Mouse (Mus musculus) right cerebral cortex, adult 2 months (tissue): Measurements from ENCODE around the gene Cxcl16.
"Not testable (repeated sequence)": the region's sequence is repeated elsewhere in the genome, so short reads cannot be mapped to it uniquely, and the experiment has no call there.

ENCODE experiments used
- DNase-seq, 2 experiments: peaks; one replicate each; pipeline ENCODE4 v3.0.0; 2021 to 2022; ENCODE audit warnings: low spot score in 2 of 2

Gene Cxcl16

GRCm38 (mm10) chr11:70459601-70460101, at the start of gene Cxcl16:
Gene Cxcl16, minus strand, starts transcription at chr11:70459984.
- no peak for DNase-seq

DNA sequence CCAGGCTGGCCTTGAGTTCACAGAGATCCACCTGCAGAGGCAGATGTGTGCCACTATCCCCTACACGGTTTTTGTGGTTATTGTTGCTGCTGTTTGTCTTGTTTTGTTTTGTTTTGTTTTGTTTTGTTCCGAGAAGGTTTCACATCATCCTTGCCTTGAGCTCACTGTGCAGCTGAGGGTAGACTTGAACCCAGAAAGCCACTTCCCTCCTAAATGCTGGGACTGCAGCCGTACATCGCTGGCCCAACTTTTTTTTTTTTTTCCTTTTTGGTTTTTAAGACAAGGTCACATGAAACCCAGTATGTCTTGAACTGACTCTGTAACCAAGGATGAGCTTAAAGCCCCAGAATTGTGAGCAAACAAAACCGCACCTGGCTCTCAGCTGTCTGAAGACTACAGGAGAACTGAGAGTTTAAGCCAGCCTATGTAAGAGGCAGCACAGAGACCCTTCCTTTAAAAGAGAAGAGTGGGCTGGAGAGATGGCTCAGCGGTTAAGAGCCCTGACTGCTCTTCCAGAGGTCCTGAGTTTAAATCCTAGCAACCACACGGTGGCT, 47.3 kb upstream of the Cxcl16 start:
- DNase-seq, result no peak

DNA sequence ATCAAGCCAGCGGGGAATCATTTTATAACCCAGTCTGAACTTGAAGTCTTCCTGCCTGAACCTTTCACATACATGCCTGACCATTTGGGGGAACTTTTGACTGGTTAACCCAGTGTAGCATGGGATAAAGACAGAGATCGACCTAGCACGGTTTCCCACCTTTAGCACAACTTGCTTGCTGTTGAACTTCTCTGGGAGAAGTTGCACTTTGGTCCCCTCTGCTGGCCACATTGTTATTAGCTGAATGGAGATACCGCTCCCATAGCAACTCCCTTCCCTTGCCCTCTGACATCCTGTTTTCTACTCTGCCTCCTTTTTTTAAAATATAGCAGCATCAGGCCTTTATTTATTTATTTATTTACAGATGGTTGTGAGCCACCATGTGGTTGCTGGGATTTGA, 46.6 kb upstream of the Cxcl16 start:
- peak; percentile 66 for DNase-seq

- no peak for DNase-seq
Observed at GRCm38 (mm10) chr11:70504970-70505369, 45.2 kb upstream of the Cxcl16 start, which contains the start of gene Tm4sf5. Gene Tm4sf5, plus strand, starts transcription at chr11:70505244.

GRCm38 (mm10) chr11:70502018-70502417, 42.2 kb upstream of the Cxcl16 start:
- DNase-seq, result no peak

DNA sequence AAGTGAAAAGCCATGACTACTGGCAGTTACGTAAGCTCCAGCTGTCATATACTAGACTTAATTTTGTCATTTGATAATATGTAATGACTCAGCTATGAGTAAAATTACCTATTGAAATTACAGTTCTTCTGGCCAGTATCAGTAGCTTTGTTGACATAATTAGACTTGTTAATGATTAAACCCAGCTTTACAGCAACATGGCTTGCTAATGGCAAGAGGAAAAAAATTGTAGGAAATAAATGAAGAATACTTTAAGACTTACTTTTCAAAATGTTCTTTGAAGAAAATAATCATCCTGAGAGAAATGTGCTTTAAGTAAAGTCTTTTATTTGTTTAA, 40.7 kb upstream of the Cxcl16 start:
- DNase-seq, result no peak

GRCm38 (mm10) chr11:70499566-70500475, 40.0 kb upstream of the Cxcl16 start:
- DNase-seq, result no peak

DNA sequence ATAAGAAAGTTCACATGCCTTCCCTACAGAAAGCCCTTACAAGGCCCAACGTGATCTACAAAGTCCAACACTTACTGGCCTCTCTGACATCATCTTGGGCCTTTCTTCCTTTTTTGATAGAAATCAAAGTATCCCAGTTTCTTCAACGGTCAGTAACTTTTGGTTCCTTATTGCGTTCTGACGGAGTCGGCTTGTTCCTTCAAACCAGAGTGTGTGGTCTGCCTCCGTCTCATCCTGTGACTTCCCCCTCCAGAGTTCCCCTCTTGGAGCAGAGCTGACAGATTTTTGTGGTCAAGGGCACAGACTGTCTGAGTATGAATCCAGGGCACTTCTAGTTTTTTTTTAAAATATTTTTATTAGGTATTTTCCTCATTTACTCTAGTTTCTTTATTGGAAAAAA, 29.9 kb upstream of the Cxcl16 start:
- DNase-seq, result no peak

DNA sequence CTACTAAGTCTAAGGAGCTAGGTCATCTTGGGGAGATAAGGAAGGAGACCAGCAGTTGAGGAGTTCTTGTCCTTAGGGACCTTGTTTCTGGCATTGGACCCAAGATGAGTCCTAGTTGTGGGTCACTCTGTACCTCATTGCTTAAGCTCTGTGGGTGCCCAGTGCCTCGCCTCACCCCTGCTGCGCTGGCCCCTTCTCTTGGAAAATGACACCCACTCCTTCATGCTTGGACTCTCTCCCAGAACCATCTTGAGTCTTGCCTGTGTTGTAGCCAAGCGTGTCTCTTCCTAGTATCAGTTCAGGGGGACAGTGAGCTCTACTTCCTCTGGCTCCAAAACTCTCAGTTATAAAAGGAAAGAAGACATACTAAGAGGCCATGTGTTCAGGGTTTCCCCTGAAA, 29.4 kb upstream of the Cxcl16 start:
- DNase-seq, result no peak

- DNase-seq, result no peak
Observed at GRCm38 (mm10) chr11:70487816-70488215, 28.0 kb upstream of the Cxcl16 start.

DNA sequence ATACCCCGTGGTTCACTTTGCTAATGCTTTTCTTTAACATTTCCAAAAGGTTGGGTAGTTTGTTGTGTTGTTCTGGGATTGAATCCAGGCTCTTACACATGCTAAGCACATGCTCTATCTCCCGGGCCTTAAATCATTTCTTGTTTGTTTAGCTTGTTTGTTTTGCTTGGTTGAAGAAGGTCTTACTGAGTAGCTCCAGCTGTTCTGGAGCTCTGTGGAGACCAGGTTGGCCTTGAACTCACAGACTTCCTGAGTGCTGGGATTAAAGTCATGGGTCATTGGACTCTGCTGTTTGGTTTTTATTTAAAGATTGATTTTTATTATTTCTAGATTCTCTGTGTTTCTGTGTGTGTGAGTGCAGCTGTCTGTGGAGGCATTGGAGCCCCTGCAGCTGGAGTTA, 25.7 kb upstream of the Cxcl16 start:
- no peak for DNase-seq

GRCm38 (mm10) chr11:70474872-70475534, 15.2 kb upstream of the Cxcl16 start:
- DNase-seq, result no peak

DNA sequence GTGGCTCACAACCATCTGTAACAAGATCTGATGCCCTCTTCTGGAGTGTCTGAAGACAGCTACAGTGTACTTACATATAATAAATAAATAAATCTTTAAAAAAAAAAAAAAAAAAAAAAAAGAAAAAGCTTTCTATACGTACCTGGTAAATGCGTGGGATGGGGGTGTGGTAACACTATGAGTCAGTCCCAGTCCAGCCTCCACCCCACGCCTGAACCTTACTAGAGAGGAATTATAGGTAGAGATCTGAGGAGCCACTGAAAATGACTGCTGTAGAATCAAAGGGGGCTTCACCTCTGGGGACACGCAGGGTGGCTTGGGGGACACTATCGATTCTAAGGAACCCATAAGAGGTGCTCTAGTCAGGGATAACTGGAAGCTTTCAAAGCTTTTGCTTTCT, 13.5 kb upstream of the Cxcl16 start:
- DNase-seq, result not testable (repeated sequence)

- no peak for DNase-seq
Observed at GRCm38 (mm10) chr11:70472716-70473115, 12.9 kb upstream of the Cxcl16 start.

GRCm38 (mm10) chr11:70469764-70470163, 10.0 kb upstream of the Cxcl16 start:
- DNase-seq, result no peak

DNA sequence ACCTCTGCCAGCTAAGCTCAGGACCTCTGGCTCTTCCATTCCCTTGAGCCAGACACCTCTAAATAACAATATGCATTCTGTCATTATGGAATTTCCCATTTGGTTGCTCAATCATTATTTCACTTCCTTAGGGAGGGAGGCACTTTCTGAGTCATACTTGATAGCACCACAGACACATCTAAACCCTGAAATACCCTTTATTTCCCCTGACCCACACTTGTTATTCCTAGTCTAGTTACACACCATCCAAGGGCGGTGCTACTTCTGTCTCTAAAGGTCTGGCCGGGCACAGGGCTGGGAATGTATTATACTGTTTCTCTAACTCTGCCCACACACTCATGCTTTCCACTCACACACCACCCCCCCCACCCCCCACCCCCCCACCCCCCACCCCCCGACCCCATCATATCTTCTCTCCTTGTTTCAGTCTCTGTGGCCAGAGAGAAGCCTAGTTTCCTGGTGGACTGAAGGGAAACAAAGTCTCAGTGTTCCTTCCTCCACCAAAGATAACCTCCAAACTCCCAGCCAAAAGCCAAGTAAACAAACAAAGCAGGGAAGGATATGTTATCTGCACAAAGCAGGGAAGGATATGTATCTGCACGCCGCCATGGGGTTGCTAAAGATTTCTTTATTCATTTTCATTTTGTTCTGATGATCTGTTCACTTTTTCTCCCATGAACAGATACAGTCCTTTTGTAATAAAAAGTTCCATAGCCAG, 8.3 kb upstream of the Cxcl16 start:
- no peak for DNase-seq

DNA sequence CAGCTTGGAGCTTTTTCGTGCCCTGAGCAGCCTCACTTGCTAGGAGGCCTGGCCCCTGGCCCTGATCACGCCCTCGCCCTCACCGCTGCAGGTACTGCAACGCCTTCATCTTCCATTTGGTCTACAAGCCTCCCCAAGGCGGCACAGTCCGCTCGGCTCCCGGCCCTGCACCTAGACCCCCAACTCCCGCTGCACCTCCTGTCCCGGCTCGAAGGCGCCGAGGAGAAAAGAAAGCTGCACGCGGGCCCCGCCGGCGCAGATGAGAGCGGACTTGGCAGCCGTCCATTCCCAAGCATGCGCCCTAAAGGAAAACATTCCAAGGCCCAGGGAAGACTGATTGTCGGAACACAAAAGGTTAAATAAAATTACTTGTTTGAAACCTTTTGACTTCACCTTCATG, 6.0 kb upstream of the Cxcl16 start:
- DNase-seq, result no peak

DNA sequence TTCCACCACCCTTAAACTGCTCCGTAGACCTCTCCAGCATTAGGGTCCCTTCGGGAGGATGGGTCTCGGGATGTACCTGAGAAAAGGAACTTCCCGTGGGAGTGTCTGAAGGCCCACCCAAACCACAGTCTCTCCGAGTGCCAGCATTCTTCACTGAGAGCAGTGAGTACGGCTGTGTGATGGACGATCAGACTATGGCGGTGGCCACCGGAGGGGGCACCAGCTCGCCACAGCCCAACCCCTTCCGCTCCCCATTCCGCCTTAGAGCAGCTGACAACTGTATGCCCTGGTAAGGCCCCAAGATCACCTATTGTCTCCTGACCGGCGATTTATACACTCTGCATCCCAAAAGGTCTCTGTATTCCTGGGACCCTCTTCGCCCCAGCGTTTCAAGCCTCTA, 5.4 kb upstream of the Cxcl16 start:
- DNase-seq, result no peak

DNA sequence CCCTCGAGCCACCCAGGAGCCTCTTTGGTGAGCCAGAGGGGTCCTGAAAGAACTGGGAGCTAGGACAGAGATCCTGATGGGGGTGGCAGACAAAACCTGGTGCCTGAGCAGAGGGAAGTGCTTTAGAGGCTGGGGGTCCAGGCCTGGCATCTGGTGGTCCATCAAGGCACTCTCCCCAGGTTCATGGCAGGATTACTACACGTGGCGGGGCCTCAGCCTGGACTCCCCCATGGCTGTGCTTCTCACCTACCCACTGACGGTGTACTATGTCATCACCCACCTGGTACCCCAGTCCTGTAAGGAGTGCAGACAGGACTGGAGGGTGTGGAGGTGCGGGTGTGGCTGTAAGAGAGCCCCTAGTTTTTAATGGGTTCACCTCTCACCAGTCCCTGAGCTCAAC, 4.2 kb upstream of the Cxcl16 start:
- DNase-seq, result no peak

DNA sequence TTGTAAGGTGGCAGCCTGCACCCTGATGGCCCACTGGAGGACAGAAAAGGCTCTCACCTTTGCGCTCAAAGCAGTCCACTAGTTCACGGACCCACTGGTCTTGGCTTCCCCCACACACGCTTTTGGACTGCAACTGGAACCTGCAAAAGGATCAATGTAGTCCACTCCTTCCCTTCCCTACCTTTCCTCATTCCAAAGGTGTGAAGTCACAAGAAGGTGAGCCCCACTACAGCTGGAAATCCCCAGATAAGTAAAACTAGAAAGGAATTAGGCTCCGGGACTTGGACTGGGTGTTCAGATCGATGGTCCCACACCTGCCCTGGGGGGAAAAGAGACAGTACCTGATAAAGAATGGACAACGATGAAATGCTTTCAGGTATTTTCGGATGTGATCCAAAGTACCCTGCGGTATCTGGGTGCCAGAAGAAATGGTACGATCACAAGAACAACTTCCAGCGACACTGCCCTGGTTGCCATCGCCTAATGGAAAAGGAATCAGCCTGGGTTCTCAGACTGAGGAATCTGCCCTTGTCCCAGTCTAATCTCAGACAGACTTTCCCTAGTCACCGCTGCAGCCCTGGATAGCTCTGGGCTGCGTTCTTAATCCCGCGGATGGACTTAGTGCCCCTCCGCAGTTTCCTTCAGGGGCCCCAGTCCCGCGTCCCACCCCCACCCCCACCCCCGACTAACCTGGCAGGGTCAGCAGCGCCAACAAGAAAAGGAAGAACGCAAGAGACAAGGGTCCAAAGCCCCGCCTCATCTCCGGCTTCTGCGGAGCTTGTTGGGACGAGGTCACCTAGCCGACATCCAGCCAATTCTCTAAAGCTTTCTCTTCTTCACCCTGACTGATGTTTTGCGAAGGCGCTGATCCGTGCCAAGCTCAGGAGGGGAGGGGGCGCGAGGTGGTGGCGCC, 840 bp downstream of the Cxcl16 start, which contains the start of gene Zmynd15:
Gene Zmynd15, plus strand, starts transcription at position 746 of the 913 bp plus-strand sequence.
- DNase-seq, result no peak
